Mouse (Mus musculus): ENCODE measurements at regions not wholly inside any gene's neighbourhood (a gene's known extent, or its start where the extent isn't known, plus 50 kb on each side); places are given as distances from the start of the nearest gene placed in this dataset.

DNA sequence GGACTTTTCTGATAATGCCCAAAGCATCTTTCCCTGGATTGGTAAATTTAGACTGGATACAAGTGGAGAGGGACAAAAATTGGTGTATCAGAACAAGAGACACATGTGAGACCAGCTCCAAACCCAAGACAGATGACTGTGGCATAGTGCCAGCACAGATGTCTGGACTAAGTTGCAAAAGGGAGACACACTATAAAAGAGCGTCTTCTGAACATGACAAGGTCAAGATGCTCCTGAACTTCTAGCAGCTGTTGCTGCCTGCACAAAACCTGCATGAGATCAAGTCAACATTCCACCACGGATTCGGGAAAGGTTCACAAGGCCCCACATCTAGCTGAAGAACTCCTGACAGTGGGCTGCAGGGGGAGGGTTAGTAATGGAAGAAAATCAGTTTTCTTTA is 229.2 kb upstream of the P2ry1 start:
- TF ChIP-seq CTCF (IDR thresholded peaks at IDR 0.05; ENCODE audit: extremely low read depth, insufficient read depth, low read length) = no peak
- no peak for TF ChIP-seq POLR2A (IDR thresholded peaks at IDR 0.05; ENCODE audit: extremely low read depth, insufficient read depth, low read length)

All from cortical plate, adult 2 months (tissue).